Mouse (Mus musculus) stomach, embryonic 16.5 days (tissue): ENCODE results near the gene Avil. TPM values are rescaled to one million over a fixed set of nuclear protein-coding genes. Genes with fewer than 3 reads are reported as not detected.

Experiments
- ATAC-seq: fragments of 200-750 bp; cut with Nextera tagmentation; 2 replicates; pipeline ENCODE4 v1.8.0; 2017; ENCODE audit warnings: moderate number of reproducible peaks, moderate TSS enrichment; ENCODE audit not compliant: insufficient read depth, low FRiP score
- H3K27ac ChIP-seq: fragments of 300-500 bp; sonication (generic); 2 replicates; pipeline ENCODE4 v1.5.1; 2014; ENCODE audit warnings: low read length
- H3K27me3 ChIP-seq: fragments of 300-500 bp; sonication (generic); 2 replicates; pipeline ENCODE4 v1.6.1; 2014; ENCODE audit warnings: low read length, control low read depth, mixed read lengths; ENCODE audit not compliant: control insufficient read depth, insufficient read depth
- H3K36me3 ChIP-seq: fragments of 300-500 bp; sonication (generic); 2 replicates; pipeline ENCODE4 v1.6.1; 2014; ENCODE audit warnings: low read length; ENCODE audit not compliant: control insufficient read depth, insufficient read depth
- H3K4me1 ChIP-seq: fragments of 300-500 bp; sonication (generic); 2 replicates; pipeline ENCODE4 v1.6.1; 2014; ENCODE audit warnings: low read length, control low read depth, mixed read lengths; ENCODE audit not compliant: control insufficient read depth, insufficient read depth
- H3K4me2 ChIP-seq: fragments of 300-500 bp; sonication (generic); 2 replicates; pipeline ENCODE4 v1.6.1; 2014; ENCODE audit warnings: low read depth, low read length, mixed read lengths
- H3K4me3 ChIP-seq: fragments of 300-500 bp; sonication (generic); replicated peaks from 2 replicates; pipeline ENCODE4 v1.5.1; 2014; ENCODE audit warnings: mild to moderate bottlenecking, low read length
- H3K9ac ChIP-seq: fragments of 300-500 bp; sonication (generic); 2 replicates; pipeline ENCODE4 v1.6.1; 2014; ENCODE audit warnings: low read length
- H3K9me3 ChIP-seq: fragments of 300-500 bp; sonication (generic); replicated peaks from 2 replicates; pipeline ENCODE4 v1.6.1; 2016; ENCODE audit warnings: low read length, control low read depth; ENCODE audit not compliant: control insufficient read depth
- WGBS: fragments of 180-500 bp; shearing (Covaris S2); extraction: QIAGEN DNeasy Blood & Tissue Kit; methylation state at CpG from one replicate; pipeline ENCODE4 v1.1.7; 2014; 5-methylcytosine and 5-hydroxymethylcytosine counted together
- polyA plus RNA-seq: library from polyadenylated mRNA; unstranded; fragments of >200 nt; fragmentation: Nextera tagmentation; extraction: Ambion mirVana; gene quantifications from 2 replicates; pipeline ENCODE4 v1.2.1, GENCODE M21; 2015

Gene Avil
- polyA plus RNA-seq, 1 experiment from 2014 or later, result 1.0 TPM

- 0 out of 2 replicates have a peak, but pooled peaks cover 2% of the 10 kb centered on the region for H3K36me3 ChIP-seq
- H3K27ac ChIP-seq, result no peak overlapping the region
- H3K9ac ChIP-seq, result no peak overlapping the region
- no peak overlapping the region for H3K4me3 ChIP-seq
- 71% methylated on average over 8 of the region's 8 CpGs for WGBS
- H3K4me1 ChIP-seq, result no peaks in the 10 kb centered on the region
- ATAC-seq, result no peak
- H3K4me2 ChIP-seq, result no peak overlapping the region
- H3K9me3 ChIP-seq, result no peaks in the 10 kb centered on the region
- no peaks in the 10 kb centered on the region for H3K27me3 ChIP-seq
Measured at GRCm38 (mm10) chr10:127033301-127033741, 32.8 kb downstream of the Avil start.

DNA sequence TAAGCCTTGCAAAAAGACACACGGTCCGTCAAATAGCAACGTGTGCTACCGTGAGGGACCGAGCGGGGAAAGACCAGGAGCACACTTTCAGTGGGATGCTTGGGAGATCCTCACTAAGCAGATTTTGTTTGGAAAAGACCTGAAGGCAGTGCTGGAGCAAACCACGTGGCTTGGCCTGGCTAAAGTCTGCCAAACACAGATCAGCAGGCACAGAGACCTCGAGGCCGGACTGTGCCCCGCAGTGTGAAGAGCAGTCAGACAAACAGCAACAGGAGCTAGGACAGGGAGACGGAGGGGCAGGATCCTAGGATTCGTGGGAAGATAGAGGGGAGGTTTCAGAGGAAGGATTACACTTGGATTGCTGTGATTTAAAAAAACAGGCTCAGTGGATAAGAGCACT lies 35.8 kb downstream of the Avil start:
- no peaks in the 10 kb centered on the region for H3K36me3 ChIP-seq
- no peaks in the 10 kb centered on the region for H3K27me3 ChIP-seq
- H3K9me3 ChIP-seq, result no peaks in the 10 kb centered on the region
- WGBS, result 82% methylated on average over 12 of the region's 12 CpGs
- H3K4me1 ChIP-seq, result no peaks in the 10 kb centered on the region
- H3K27ac ChIP-seq, result no peak overlapping the region
- H3K9ac ChIP-seq, result no peak overlapping the region
- no peak overlapping the region for H3K4me3 ChIP-seq
- no peak for ATAC-seq
- no peak overlapping the region for H3K4me2 ChIP-seq

- Histone ChIP-seq H3K27ac (no peak overlapping the region), H3K4me2 (no peak overlapping the region), H3K9me3 (no peaks in the 10 kb centered on the region), H3K27me3 (no peaks in the 10 kb centered on the region), H3K4me3 (no peak overlapping the region), H3K4me1 (peaks cover 3% of the 10 kb centered on the region; the same call in 1 of the 2 replicates), H3K9ac (no peak overlapping the region), H3K36me3 (no peaks in the 10 kb centered on the region)
- ATAC-seq, result no peak
- WGBS, result 75% methylated on average over 12 of the region's 12 CpGs
Measured at GRCm38 (mm10) chr10:127037641-127038040, 37.1 kb downstream of the Avil start.

- H3K36me3 ChIP-seq, result 0 out of 2 replicates have a peak, but pooled peaks cover 2% of the 10 kb centered on the region
- peak overlapping the region; percentile 77 for H3K27ac ChIP-seq
- peak overlapping the region; percentile 98 for H3K4me2 ChIP-seq
- no peaks in the 10 kb centered on the region for H3K27me3 ChIP-seq
- peaks cover 7% of the 10 kb centered on the region; the same call in 1 of the 2 replicates for H3K4me1 ChIP-seq
- peak overlapping the region; percentile 92 for H3K4me3 ChIP-seq
- H3K9ac ChIP-seq, result peak overlapping the region; percentile 85
- no peak for ATAC-seq
- H3K9me3 ChIP-seq, result no peaks in the 10 kb centered on the region
- 2% methylated on average over 20 of the region's 20 CpGs for WGBS
Measured at GRCm38 (mm10) chr10:127040569-127041214, 40.2 kb downstream of the Avil start.

DNA sequence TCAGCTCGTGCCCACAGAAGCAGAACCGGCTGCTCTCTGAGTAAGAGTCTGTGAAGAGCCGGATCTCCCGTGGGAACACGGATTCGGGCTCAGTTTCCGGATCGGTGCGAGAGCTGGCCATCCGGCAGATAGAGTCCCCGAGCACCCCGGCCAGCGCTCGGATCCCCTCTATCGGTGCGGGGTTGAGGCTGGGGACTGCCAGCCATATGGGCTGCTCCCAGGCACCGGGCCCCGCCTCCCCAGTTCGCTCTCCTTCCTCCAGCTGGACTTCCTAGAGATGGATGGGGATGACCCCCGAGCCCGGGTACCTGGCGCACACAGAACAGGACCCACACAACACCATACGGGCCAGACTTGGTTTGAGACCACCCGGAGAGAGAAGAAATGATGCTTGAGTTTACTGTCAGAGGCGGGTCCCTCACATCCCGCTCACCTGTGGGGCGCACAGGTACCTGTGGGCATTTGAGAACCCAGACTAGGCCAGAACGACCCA lies 40.8 kb downstream of the Avil start, which contains the start of the genes Mettl1 and Eef1akmt3:
Mettl1 (plus strand) TSS at position 141 of the 493 bp plus-strand sequence.
Eef1akmt3 (minus strand) TSS at position 240 of the 493 bp plus-strand sequence.
- Histone ChIP-seq H3K4me2 (peak within 1 kb of the TSS; percentile 98), H3K36me3 (0 out of 2 replicates have a peak, but pooled peaks cover 2% of the 10 kb centered on the region), H3K4me3 (peak within 1 kb of the TSS; percentile 92), H3K9ac (peak within 1 kb of the TSS; percentile 85), H3K9me3 (no peaks in the 10 kb centered on the region), H3K27me3 (no peaks in the 10 kb centered on the region), H3K27ac (peak within 1 kb of the TSS; percentile 77), H3K4me1 (peaks cover 7% of the 10 kb centered on the region; the same call in 1 of the 2 replicates)
- WGBS, result under 1% methylated on average over 28 of the region's 28 CpGs
- ATAC-seq, result peak; percentile 65

DNA sequence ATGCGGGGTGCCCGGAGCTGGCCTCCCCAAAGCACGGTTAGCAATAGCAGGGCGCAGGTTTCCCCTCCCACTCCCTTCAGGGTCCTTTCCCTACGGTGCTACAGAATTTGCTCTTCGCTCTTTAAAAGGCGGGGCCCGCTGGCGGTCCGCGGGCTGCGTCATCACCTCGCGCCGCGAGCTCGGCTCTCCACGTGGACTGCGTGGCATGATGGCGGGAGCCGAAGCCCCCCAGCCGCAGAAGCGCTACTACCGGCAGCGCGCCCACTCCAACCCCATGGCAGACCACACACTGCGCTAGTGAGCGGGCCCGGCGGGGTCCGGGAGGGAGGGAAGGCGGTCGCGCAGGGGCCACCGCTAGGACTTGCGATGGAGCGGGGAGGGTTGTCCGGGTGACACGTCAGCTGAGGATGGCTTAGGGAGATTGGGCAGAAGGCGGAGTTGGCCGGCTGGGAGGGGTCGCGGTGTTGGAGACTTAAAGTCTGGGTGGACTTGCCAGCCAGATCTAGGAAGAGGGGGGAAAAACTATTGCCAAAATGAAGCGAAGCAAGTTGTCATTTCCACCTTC lies 41.3 kb downstream of the Avil start:
- Histone ChIP-seq H3K4me1 (peaks cover 7% of the 10 kb centered on the region; the same call in 1 of the 2 replicates), H3K4me2 (peak overlapping the region; percentile 98), H3K4me3 (peak overlapping the region; percentile 92), H3K27me3 (no peaks in the 10 kb centered on the region), H3K36me3 (0 out of 2 replicates have a peak, but pooled peaks cover 2% of the 10 kb centered on the region), H3K9me3 (no peaks in the 10 kb centered on the region), H3K9ac (peak overlapping the region; percentile 85), H3K27ac (peak overlapping the region; percentile 77)
- ATAC-seq, result peak; percentile 85
- under 1% methylated on average over 44 of the region's 44 CpGs for WGBS

- H3K27ac ChIP-seq, result no peak overlapping the region
- ATAC-seq, result no peak
- H3K36me3 ChIP-seq, result 0 out of 2 replicates have a peak, but pooled peaks cover 2% of the 10 kb centered on the region
- H3K9ac ChIP-seq, result peak overlapping the region; percentile 85
- peak overlapping the region; percentile 92 for H3K4me3 ChIP-seq
- 15% methylated on average over 5 of the region's 5 CpGs for WGBS
- no peaks in the 10 kb centered on the region for H3K9me3 ChIP-seq
- H3K27me3 ChIP-seq, result peaks cover 2% of the 10 kb centered on the region
- H3K4me2 ChIP-seq, result peak overlapping the region; percentile 98
- peaks cover 7% of the 10 kb centered on the region; the same call in 1 of the 2 replicates for H3K4me1 ChIP-seq
Measured at GRCm38 (mm10) chr10:127042468-127043115, 42.1 kb downstream of the Avil start.

GRCm38 (mm10) chr10:127043187-127043586 lies 42.7 kb downstream of the Avil start:
- Histone ChIP-seq H3K4me2 (no peak overlapping the region), H3K4me1 (peaks cover 7% of the 10 kb centered on the region; the same call in 1 of the 2 replicates), H3K9ac (no peak overlapping the region), H3K27ac (no peak overlapping the region), H3K9me3 (no peaks in the 10 kb centered on the region), H3K4me3 (no peak overlapping the region), H3K27me3 (peaks cover 8% of the 10 kb centered on the region), H3K36me3 (0 out of 2 replicates have a peak, but pooled peaks cover 2% of the 10 kb centered on the region)
- WGBS, result 88% methylated on average over 6 of the region's 6 CpGs
- ATAC-seq, result no peak
